14 mouse cellular contexts compared by ENCODE assay signal in the genomic region with DNA sequence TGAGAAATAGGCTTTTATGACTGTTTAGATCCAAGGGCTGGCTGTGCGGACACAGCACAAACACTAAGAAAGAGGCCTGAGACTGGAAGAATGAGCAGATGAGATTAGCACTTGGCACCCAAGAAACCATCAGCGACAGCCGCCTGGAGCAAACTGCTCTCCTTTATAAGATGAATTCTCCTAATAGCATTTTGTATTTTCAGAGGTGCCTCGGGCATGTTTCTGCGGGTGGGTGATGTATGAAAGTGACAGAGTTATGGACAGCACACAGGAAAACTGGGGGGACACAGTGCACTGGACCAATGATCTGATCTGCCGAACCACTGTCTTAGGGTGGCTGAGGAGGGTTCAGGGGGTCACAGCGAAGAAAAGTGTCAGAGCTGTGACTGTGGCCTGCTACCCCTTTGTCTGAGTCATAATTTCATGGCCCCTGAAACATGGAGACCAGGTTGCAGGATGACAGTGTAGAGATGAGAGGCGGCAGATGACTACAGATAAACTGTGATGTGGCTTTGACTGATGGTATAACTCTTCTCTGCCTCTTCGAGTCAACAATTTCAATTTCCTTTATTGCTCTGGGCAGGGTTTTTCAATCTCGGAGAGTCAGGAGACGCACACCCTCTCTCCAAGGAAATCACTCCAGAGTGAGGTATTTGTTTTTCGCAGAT. TPM values are rescaled to one million over a fixed set of nuclear protein-coding genes. Genes with fewer than 3 reads are reported as not detected.
DNase-seq lines count a peak whose midpoint lies in the region; ATAC-seq lines count a peak whose summit lies in the region.
"Had no signal": no experiment of that assay in that cellular context is flagged by ENCODE, and none has a peak within 500 bp of the region (broad histone marks: within the 10 kb centered on the region; RNA-seq: fewer than 3 reads in every experiment).

No protein-coding gene starts in this region.

- no peaks in the 10 kb centered on the region for H3K27me3 ChIP-seq in neural tube, embryonic 11.5 days (ENCODE audit: control insufficient read depth, insufficient read depth, low read length)
- no peaks in the 10 kb centered on the region for H3K27me3 ChIP-seq in forebrain, embryonic 14.5 days (replicated peaks; ENCODE audit: control insufficient read depth, insufficient read depth, low read length)
- H3K27me3 ChIP-seq in hindbrain, embryonic 15.5 days: no peaks in the 10 kb centered on the region
- no peaks in the 10 kb centered on the region for H3K27me3 ChIP-seq in neural tube, embryonic 13.5 days
- 0 out of 2 replicates have a peak, but pooled peaks cover 4% of the 10 kb centered on the region for H3K27me3 ChIP-seq in heart, embryonic 12.5 days (replicated peaks)

- H3K4me1 ChIP-seq in neural tube, embryonic 11.5 days (ENCODE audit: control insufficient read depth, insufficient read depth, low read length): no peaks in the 10 kb centered on the region
- H3K4me1 ChIP-seq in forebrain, embryonic 14.5 days (ENCODE audit: control insufficient read depth, insufficient read depth, low read length): peaks cover 16% of the 10 kb centered on the region
- H3K4me1 ChIP-seq in hindbrain, embryonic 15.5 days (replicated peaks): peaks cover 25% of the 10 kb centered on the region
- peaks cover 24% of the 10 kb centered on the region for H3K4me1 ChIP-seq in neural tube, embryonic 13.5 days (replicated peaks)
- H3K4me1 ChIP-seq in heart, embryonic 12.5 days (replicated peaks): peaks cover 29% of the 10 kb centered on the region

- 0 out of 2 replicates have a peak, but pooled peaks cover 2% of the 10 kb centered on the region for H3K36me3 ChIP-seq in neural tube, embryonic 11.5 days (ENCODE audit: control insufficient read depth, insufficient read depth, low read length)
- peaks cover 12% of the 10 kb centered on the region; the same call in 1 of the 2 replicates for H3K36me3 ChIP-seq in forebrain, embryonic 14.5 days (ENCODE audit: control insufficient read depth, insufficient read depth, low read length)
- H3K36me3 ChIP-seq in hindbrain, embryonic 15.5 days: peaks cover 3% of the 10 kb centered on the region; the same call in 1 of the 2 replicates
- peaks cover 6% of the 10 kb centered on the region for H3K36me3 ChIP-seq in neural tube, embryonic 13.5 days
- H3K36me3 ChIP-seq in heart, embryonic 12.5 days: no peaks in the 10 kb centered on the region

- H3K9me3 ChIP-seq in neural tube, embryonic 11.5 days (ENCODE audit: control insufficient read depth, low read length): no peaks in the 10 kb centered on the region
- H3K9me3 ChIP-seq in forebrain, embryonic 14.5 days (replicated peaks; ENCODE audit: control insufficient read depth, low read length): no peaks in the 10 kb centered on the region
- no peaks in the 10 kb centered on the region for H3K9me3 ChIP-seq in hindbrain, embryonic 15.5 days
- H3K9me3 ChIP-seq in neural tube, embryonic 13.5 days: peaks cover 3% of the 10 kb centered on the region; the same call in 1 of the 2 replicates
- no peaks in the 10 kb centered on the region for H3K9me3 ChIP-seq in heart, embryonic 12.5 days (replicated peaks)
- H3K9me3 ChIP-seq: G1E; heart, embryonic 10.5 days had no signal

- no peak overlapping the region for H3K27ac ChIP-seq in neural tube, embryonic 11.5 days (ENCODE audit: low read depth, low read length)
- peak overlapping the region; percentile 29; the same call in 1 of the 2 replicates for H3K27ac ChIP-seq in forebrain, embryonic 14.5 days (ENCODE audit: low read depth, low read length)
- peak overlapping the region; percentile 72 for H3K27ac ChIP-seq in hindbrain, embryonic 15.5 days (replicated peaks)
- H3K27ac ChIP-seq in neural tube, embryonic 13.5 days (replicated peaks): peak overlapping the region; percentile 71
- H3K27ac ChIP-seq in heart, embryonic 12.5 days (ENCODE audit: poor library complexity, severe bottlenecking): no peak overlapping the region
- H3K27ac ChIP-seq: heart, embryonic 10.5 days had no signal

- 80% methylated on average over 12 of the region's 12 CpGs for WGBS in neural tube, embryonic 11.5 days
- 72% methylated on average over 12 of the region's 12 CpGs for WGBS in forebrain, embryonic 14.5 days
- 46% methylated on average over 12 of the region's 12 CpGs for WGBS in hindbrain, embryonic 15.5 days
- 52% methylated on average over 12 of the region's 12 CpGs for WGBS in neural tube, embryonic 13.5 days
- 87% methylated on average over 12 of the region's 12 CpGs for WGBS in heart, embryonic 12.5 days

- no peak overlapping the region for H3K9ac ChIP-seq in neural tube, embryonic 11.5 days (ENCODE audit: low read length)
- H3K9ac ChIP-seq in forebrain, embryonic 14.5 days (ENCODE audit: low read length): no peak overlapping the region
- no peak overlapping the region for H3K9ac ChIP-seq in hindbrain, embryonic 15.5 days
- H3K9ac ChIP-seq in neural tube, embryonic 13.5 days: no peak overlapping the region
- no peak overlapping the region for H3K9ac ChIP-seq in heart, embryonic 12.5 days

- no peak overlapping the region for H3K4me3 ChIP-seq in neural tube, embryonic 11.5 days (ENCODE audit: low read depth, low read length)
- H3K4me3 ChIP-seq in forebrain, embryonic 14.5 days (ENCODE audit: low read depth, low read length): no peak overlapping the region
- no peak overlapping the region for H3K4me3 ChIP-seq in hindbrain, embryonic 15.5 days
- H3K4me3 ChIP-seq in neural tube, embryonic 13.5 days: no peak overlapping the region
- no peak overlapping the region for H3K4me3 ChIP-seq in heart, embryonic 12.5 days

- no peak overlapping the region for H3K4me2 ChIP-seq in neural tube, embryonic 11.5 days (ENCODE audit: low read depth)
- H3K4me2 ChIP-seq in forebrain, embryonic 14.5 days (ENCODE audit: low read length): no peak overlapping the region
- H3K4me2 ChIP-seq in hindbrain, embryonic 15.5 days: 0 out of 2 replicates have a peak overlapping the region, but pooled peaks have one; percentile 3
- no peak overlapping the region for H3K4me2 ChIP-seq in neural tube, embryonic 13.5 days
- no peak overlapping the region for H3K4me2 ChIP-seq in heart, embryonic 12.5 days

- peak; percentile 39 for DNase-seq in neural tube, embryonic 11.5 days (ENCODE audit: low spot score)
- DNase-seq in neural tube, embryonic 10.5 days (ENCODE audit: extremely low spot score, low spot score): no peak
- no peak for DNase-seq in forebrain, embryonic 14.5 days (ENCODE audit: low spot score)
- DNase-seq in right cerebral cortex, adult 18-20 months: no peak
- DNase-seq in layer of hippocampus, adult 9-11 months: no peak
- DNase-seq: cerebellum, adult 9-10 months; kidney, adult 11 months; liver; lung, adult 18-20 months had no signal

- peak; percentile 43 for ATAC-seq in neural tube, embryonic 11.5 days (ENCODE audit: insufficient read depth, low FRiP score, low TSS enrichment)
- no peak for ATAC-seq in forebrain, embryonic 14.5 days
- peak; percentile 43; the same call in 1 of the 2 replicates for ATAC-seq in hindbrain, embryonic 15.5 days (ENCODE audit: low FRiP score, low read depth)
- ATAC-seq in neural tube, embryonic 13.5 days (ENCODE audit: low read depth): 0 out of 2 replicates have a peak, but pooled peaks have one; percentile 29
- no peak for ATAC-seq in heart, embryonic 12.5 days (ENCODE audit: insufficient number of reproducible peaks, low FRiP score)

RNA-seq across cellular contexts. Expression of a gene that starts 52.3 kb away (rescaled TPM):
- polyA plus RNA-seq in neural tube, embryonic 11.5 days (2014; fragmentation: Nextera tagmentation; extraction: Ambion mirVana): 54.1 and 59.7 TPM in 2 replicates
- 50.7 and 50.8 TPM in 2 replicates for polyA plus RNA-seq in forebrain, embryonic 14.5 days (2014; fragmentation: Nextera tagmentation; extraction: Ambion mirVana)
- polyA plus RNA-seq in hindbrain, embryonic 15.5 days (2015; fragmentation: Nextera tagmentation; extraction: Ambion mirVana): 55.2 and 57.8 TPM in 2 replicates
- 72.4 and 75.4 TPM in 2 replicates for polyA plus RNA-seq in neural tube, embryonic 13.5 days (2015; fragmentation: Nextera tagmentation; extraction: Ambion mirVana)
- 44.5 and 45.5 TPM in 2 replicates for polyA plus RNA-seq in heart, embryonic 12.5 days (2016; fragmentation: Nextera tagmentation; extraction: Ambion mirVana)

Comparison
In these comparisons a context has a peak if more than half of its experiments do, and no peak if none do; other contexts are left out.
1. H3K27ac ChIP-seq: peak in forebrain, embryonic 14.5 days (single experiment), hindbrain, embryonic 15.5 days (single experiment) and neural tube, embryonic 13.5 days (single experiment); none in neural tube, embryonic 11.5 days (single experiment) and heart, embryonic 12.5 days (single experiment).
2. ATAC-seq: peak in neural tube, embryonic 11.5 days (single experiment), hindbrain, embryonic 15.5 days (single experiment) and neural tube, embryonic 13.5 days (single experiment); none in forebrain, embryonic 14.5 days (single experiment) and heart, embryonic 12.5 days (single experiment).